27 mouse cellular contexts compared by ENCODE assay signal in genomic region chr15:78754144-78754543, GRCm38 (mm10). TPM values are rescaled to one million over a fixed set of nuclear protein-coding genes. Genes with fewer than 3 reads are reported as not detected.
DNase-seq lines count a peak whose midpoint lies in the region; ATAC-seq and TF ChIP-seq lines count a peak whose summit lies in the region.
"Had no signal": no experiment of that assay in that cellular context is flagged by ENCODE, and none has a peak within 500 bp of the region (broad histone marks: within the 10 kb centered on the region; RNA-seq: fewer than 3 reads in every experiment).

No protein-coding gene starts in this region.

- no peak overlapping the region for H3K9ac ChIP-seq in hindbrain, embryonic 14.5 days
- H3K9ac ChIP-seq in midbrain, embryonic 13.5 days (replicated peaks), result no peak overlapping the region
- H3K9ac ChIP-seq in midbrain, postnatal 0 days (replicated peaks; ENCODE audit: low read length, poor library complexity, severe bottlenecking), result no peak overlapping the region
- H3K9ac ChIP-seq: embryonic facial prominence, embryonic 13.5 days; liver, embryonic 13.5 days; lung, embryonic 14.5 days had no signal

- H3K4me2 ChIP-seq in hindbrain, embryonic 14.5 days (replicated peaks), result no peak overlapping the region
- no peak overlapping the region for H3K4me2 ChIP-seq in midbrain, embryonic 13.5 days (replicated peaks)
- H3K4me2 ChIP-seq in midbrain, postnatal 0 days (ENCODE audit: low read depth, low read length, poor library complexity, severe bottlenecking), result no peak overlapping the region
- H3K4me2 ChIP-seq: embryonic facial prominence, embryonic 13.5 days; liver, embryonic 13.5 days; lung, embryonic 14.5 days had no signal

- WGBS in hindbrain, embryonic 10.5 days, result 83% methylated on average over 5 of the region's 5 CpGs
- 79% methylated on average over 5 of the region's 5 CpGs for WGBS in hindbrain, embryonic 14.5 days
- 85% methylated on average over 5 of the region's 5 CpGs for WGBS in midbrain, embryonic 13.5 days
- WGBS in midbrain, postnatal 0 days, result 83% methylated on average over 5 of the region's 5 CpGs

- H3K27me3 ChIP-seq in hindbrain, embryonic 10.5 days (ENCODE audit: insufficient read depth, poor library complexity, severe bottlenecking), result no peaks in the 10 kb centered on the region
- no peaks in the 10 kb centered on the region for H3K27me3 ChIP-seq in hindbrain, embryonic 14.5 days (ENCODE audit: control insufficient read depth, insufficient read depth, low read length)
- H3K27me3 ChIP-seq in midbrain, embryonic 13.5 days, result no peaks in the 10 kb centered on the region
- no peaks in the 10 kb centered on the region; the same call in 1 of the 2 replicates for H3K27me3 ChIP-seq in midbrain, postnatal 0 days (ENCODE audit: insufficient read depth, low read length)
- H3K27me3 ChIP-seq: CH12.LX; embryonic facial prominence, embryonic 13.5 days; liver, embryonic 13.5 days; Patski had no signal

- H3K36me3 ChIP-seq in hindbrain, embryonic 10.5 days, result peaks cover 45% of the 10 kb centered on the region
- H3K36me3 ChIP-seq in hindbrain, embryonic 14.5 days (replicated peaks; ENCODE audit: control insufficient read depth, insufficient read depth), result no peaks in the 10 kb centered on the region
- peaks cover 22% of the 10 kb centered on the region for H3K36me3 ChIP-seq in midbrain, embryonic 13.5 days
- H3K36me3 ChIP-seq in midbrain, postnatal 0 days (ENCODE audit: insufficient read depth, low read length), result no peaks in the 10 kb centered on the region
- H3K36me3 ChIP-seq: embryonic facial prominence, embryonic 13.5 days; G1E; heart, embryonic 10.5 days; liver, embryonic 13.5 days had no signal

- no peak for DNase-seq in hindbrain, embryonic 10.5 days (ENCODE audit: low spot score)
- DNase-seq in hindbrain, embryonic 14.5 days (ENCODE audit: low spot score), result no peak
- no peak for DNase-seq in midbrain, postnatal 0 days (ENCODE audit: low spot score)
- no peak for DNase-seq in right cerebral cortex, postnatal 4 days
- DNase-seq in adrenal gland, postnatal 36 days, result no peak
- DNase-seq: B cell, adult 2 months; cerebellum, adult 2 months; cerebellum, postnatal 25 days; embryo, embryonic 11 days; heart, postnatal 4 days; kidney, adult 8-10 months; kidney, postnatal 10 days; liver, embryonic 13.5 days; lung, embryonic 14.5 days; spleen, adult 18-20 months; thymus, postnatal 14 days had no signal

- TF ChIP-seq CTCF in midbrain, postnatal 0 days (IDR thresholded peaks at IDR 0.05), result no peak

- no peak overlapping the region for H3K4me3 ChIP-seq in hindbrain, embryonic 10.5 days
- no peak overlapping the region for H3K4me3 ChIP-seq in hindbrain, embryonic 14.5 days (replicated peaks; ENCODE audit: low read length)
- H3K4me3 ChIP-seq in midbrain, embryonic 13.5 days (replicated peaks), result no peak overlapping the region
- H3K4me3 ChIP-seq in midbrain, postnatal 0 days (ENCODE audit: low read depth, low read length), result no peak overlapping the region
- H3K4me3 ChIP-seq: embryonic facial prominence, embryonic 13.5 days; erythroblast, embryonic 14.5 days; heart, embryonic 10.5 days; left cerebral cortex, adult 2 months; liver, embryonic 13.5 days had no signal

- H3K27ac ChIP-seq in hindbrain, embryonic 10.5 days, result peak overlapping the region; percentile 76
- H3K27ac ChIP-seq in hindbrain, embryonic 14.5 days, result no peak overlapping the region
- peak overlapping the region; percentile 48 for H3K27ac ChIP-seq in midbrain, embryonic 13.5 days
- no peak overlapping the region for H3K27ac ChIP-seq in midbrain, postnatal 0 days (ENCODE audit: low read depth, low read length)
- H3K27ac ChIP-seq: embryonic facial prominence, embryonic 13.5 days; heart, embryonic 10.5 days; left cerebral cortex, adult 2 months; liver, embryonic 13.5 days had no signal

- no peak for ATAC-seq in hindbrain, embryonic 14.5 days (ENCODE audit: low FRiP score)
- no peak for ATAC-seq in midbrain, embryonic 13.5 days
- ATAC-seq in midbrain, postnatal 0 days (ENCODE audit: low FRiP score), result no peak
- peak; percentile 94 for ATAC-seq in granulocyte monocyte progenitor cell, adult 5-6 weeks (replicated peaks; ENCODE audit: poor library complexity, severe bottlenecking)
- ATAC-seq: Patski had no signal

- no peaks in the 10 kb centered on the region for H3K9me3 ChIP-seq in hindbrain, embryonic 10.5 days
- no peaks in the 10 kb centered on the region for H3K9me3 ChIP-seq in hindbrain, embryonic 14.5 days (ENCODE audit: control insufficient read depth, low read length)
- no peaks in the 10 kb centered on the region for H3K9me3 ChIP-seq in midbrain, embryonic 13.5 days
- H3K9me3 ChIP-seq in midbrain, postnatal 0 days (ENCODE audit: low read length), result no peaks in the 10 kb centered on the region
- H3K9me3 ChIP-seq: embryonic facial prominence, embryonic 13.5 days; heart, embryonic 10.5 days; liver, embryonic 13.5 days had no signal

- peaks cover 59% of the 10 kb centered on the region for H3K4me1 ChIP-seq in hindbrain, embryonic 10.5 days (replicated peaks)
- H3K4me1 ChIP-seq in hindbrain, embryonic 14.5 days (replicated peaks; ENCODE audit: control insufficient read depth, insufficient read depth, low read length), result peaks cover 10% of the 10 kb centered on the region; the same call in 1 of the 2 replicates
- H3K4me1 ChIP-seq in midbrain, embryonic 13.5 days (replicated peaks), result peaks cover 35% of the 10 kb centered on the region
- H3K4me1 ChIP-seq in midbrain, postnatal 0 days (ENCODE audit: insufficient read depth, low read length), result no peaks in the 10 kb centered on the region
- H3K4me1 ChIP-seq: embryonic facial prominence, embryonic 13.5 days; heart, embryonic 10.5 days; liver, embryonic 13.5 days had no signal

RNA-seq across cellular contexts. Expression of gene Mfng, which starts 19.1 kb away (rescaled TPM):
- polyA plus RNA-seq in hindbrain, embryonic 10.5 days (2016; fragmentation: Nextera tagmentation; extraction: Ambion mirVana), result 71.6 and 79.0 TPM in 2 replicates
- 11.7 and 12.5 TPM in 2 replicates for polyA plus RNA-seq in hindbrain, embryonic 14.5 days (2014; fragmentation: Nextera tagmentation; extraction: Ambion mirVana)
- 83.0 and 93.7 TPM in 2 replicates for polyA plus RNA-seq in midbrain, embryonic 13.5 days (2015; fragmentation: Nextera tagmentation; extraction: Ambion mirVana)
- 4.6 and 6.9 TPM in 2 replicates for total RNA-seq in midbrain, postnatal 0 days (2014; rRNA removed)
- polyA plus RNA-seq in midbrain, postnatal 0 days (2015; fragmentation: Nextera tagmentation; extraction: Ambion mirVana), result 7.6 and 8.1 TPM in 2 replicates
- 31.2 and 34.9 TPM in 2 replicates for total RNA-seq in granulocyte monocyte progenitor cell, adult 5-6 weeks (2014; fragmentation: Nextera tagmentation)
- 4.5 and 8.2 TPM in 2 replicates for total RNA-seq in granulocyte monocyte progenitor cell, adult 5-6 weeks (2017)
- 10 to 100 TPM; 12.3 to 16.7 TPM for total RNA-seq in adrenal gland, postnatal 36 days (2021)
- total RNA-seq: G1E had no signal
- polyA plus RNA-seq: G1E, Patski had no signal

RNA-seq across cellular contexts. Expression of gene Elfn2, which starts 35.6 kb away (rescaled TPM):
- polyA plus RNA-seq in hindbrain, embryonic 10.5 days (2016; fragmentation: Nextera tagmentation; extraction: Ambion mirVana), result 0.24 and 0.39 TPM in 2 replicates
- polyA plus RNA-seq in hindbrain, embryonic 14.5 days (2014; fragmentation: Nextera tagmentation; extraction: Ambion mirVana), result 6.0 and 8.5 TPM in 2 replicates
- polyA plus RNA-seq in midbrain, embryonic 13.5 days (2015; fragmentation: Nextera tagmentation; extraction: Ambion mirVana), result 3.0 and 3.3 TPM in 2 replicates
- total RNA-seq in midbrain, postnatal 0 days (2014; rRNA removed), result 44.6 and 52.1 TPM in 2 replicates
- polyA plus RNA-seq in midbrain, postnatal 0 days (2015; fragmentation: Nextera tagmentation; extraction: Ambion mirVana), result 10.2 and 10.7 TPM in 2 replicates
- not detected in 2 replicates for total RNA-seq in granulocyte monocyte progenitor cell, adult 5-6 weeks (2014; fragmentation: Nextera tagmentation)
- total RNA-seq in granulocyte monocyte progenitor cell, adult 5-6 weeks (2017), result not detected in 2 replicates
- 1 to 10 TPM; 2.7 to 3.0 TPM for total RNA-seq in adrenal gland, postnatal 36 days (2021)
- total RNA-seq: CH12.LX; megakaryocyte-erythroid progenitor cell, adult 5-6 weeks had no signal
- polyA plus RNA-seq: G1E; heart, embryonic 10.5 days; stomach, embryonic 14.5 days had no signal

RNA-seq across cellular contexts. Expression of gene Card10, which starts 48.7 kb away (rescaled TPM):
- polyA plus RNA-seq in hindbrain, embryonic 10.5 days (2016; fragmentation: Nextera tagmentation; extraction: Ambion mirVana), result 4.3 and 4.5 TPM in 2 replicates
- 2.5 and 2.6 TPM in 2 replicates for polyA plus RNA-seq in hindbrain, embryonic 14.5 days (2014; fragmentation: Nextera tagmentation; extraction: Ambion mirVana)
- polyA plus RNA-seq in midbrain, embryonic 13.5 days (2015; fragmentation: Nextera tagmentation; extraction: Ambion mirVana), result 1.0 and 1.2 TPM in 2 replicates
- total RNA-seq in midbrain, postnatal 0 days (2014; rRNA removed), result 0.71 and 1.6 TPM in 2 replicates
- 2.2 and 2.5 TPM in 2 replicates for polyA plus RNA-seq in midbrain, postnatal 0 days (2015; fragmentation: Nextera tagmentation; extraction: Ambion mirVana)
- not detected in 2 replicates for total RNA-seq in granulocyte monocyte progenitor cell, adult 5-6 weeks (2014; fragmentation: Nextera tagmentation)
- total RNA-seq in granulocyte monocyte progenitor cell, adult 5-6 weeks (2017), result 0.22 TPM in 1 of 2 replicates, not detected in the other
- total RNA-seq in adrenal gland, postnatal 36 days (2021), result 1 to 10 TPM; 5.9 to 9.8 TPM
- total RNA-seq: G1E; megakaryocyte-erythroid progenitor cell, adult 5-6 weeks had no signal
- polyA plus RNA-seq: G1E had no signal

Comparison
In these comparisons a context has a peak if more than half of its experiments do, and no peak if none do; other contexts are left out.
1. H3K27ac ChIP-seq: peak in hindbrain, embryonic 10.5 days (single experiment) and midbrain, embryonic 13.5 days (single experiment); none in hindbrain, embryonic 14.5 days (single experiment) and midbrain, postnatal 0 days (single experiment).